Mouse (Mus musculus) intestine, postnatal 0 days (tissue): ENCODE data around the gene Colq. TPM values are rescaled to one million over a fixed set of nuclear protein-coding genes. Genes with fewer than 3 reads are reported as not detected.

Experiments
- ATAC-seq: fragments of 200-750 bp; cut with Nextera tagmentation; 2 replicates; pipeline ENCODE4 v1.8.0; 2017; ENCODE audit warnings: mild to moderate bottlenecking, moderate TSS enrichment, moderate library complexity
- H3K27ac ChIP-seq: fragments of 300-500 bp; sonication (generic); 2 replicates; pipeline ENCODE4 v1.5.1; 2014; ENCODE audit warnings: mild to moderate bottlenecking, low read depth, low read length, moderate library complexity
- H3K27me3 ChIP-seq: fragments of 300-500 bp; sonication (generic); replicated peaks from 2 replicates; pipeline ENCODE4 v1.6.1; 2014; ENCODE audit warnings: low read length, mixed read lengths; ENCODE audit not compliant: control insufficient read depth, insufficient read depth
- H3K36me3 ChIP-seq: fragments of 300-500 bp; sonication (generic); 2 replicates; pipeline ENCODE4 v1.6.1; 2014; ENCODE audit warnings: mild to moderate bottlenecking, moderate library complexity; ENCODE audit not compliant: control insufficient read depth, insufficient read depth
- H3K4me1 ChIP-seq: fragments of 300-500 bp; sonication (generic); replicated peaks from 2 replicates; pipeline ENCODE4 v1.6.1; 2014; ENCODE audit warnings: antibody characterized with exemption, low read length, mixed read lengths; ENCODE audit not compliant: control insufficient read depth, insufficient read depth
- H3K4me2 ChIP-seq: fragments of 300-500 bp; sonication (generic); replicated peaks from 2 replicates; pipeline ENCODE4 v1.6.1; 2014; ENCODE audit warnings: low read depth, mild to moderate bottlenecking, moderate library complexity
- H3K4me3 ChIP-seq: fragments of 300-500 bp; sonication (generic); 2 replicates; pipeline ENCODE4 v1.5.1; 2014; ENCODE audit warnings: low read depth, low read length
- H3K9ac ChIP-seq: fragments of 300-500 bp; sonication (generic); 2 replicates; pipeline ENCODE4 v1.6.1; 2014; ENCODE audit warnings: mild to moderate bottlenecking, low read depth, low read length
- H3K9me3 ChIP-seq: fragments of 300-500 bp; sonication (generic); 2 replicates; pipeline ENCODE4 v1.6.1; 2016; ENCODE audit warnings: mixed run types; ENCODE audit not compliant: control insufficient read depth
- CTCF ChIP-seq: sonication (generic); IDR thresholded peaks from 2 replicates; pipeline ENCODE4 v1.5.1; 2016; ENCODE audit warnings: low read depth, mild to moderate bottlenecking, control low read depth, antibody characterized with exemption, moderate library complexity
- WGBS: fragments of 180-500 bp; shearing (Covaris S2); extraction: QIAGEN DNeasy Blood & Tissue Kit; methylation state at CpG from one replicate; pipeline ENCODE4 v1.1.7; 2014; 5-methylcytosine and 5-hydroxymethylcytosine counted together
- polyA plus RNA-seq: library from polyadenylated mRNA; unstranded; fragments of >200 nt; fragmentation: Nextera tagmentation; extraction: Ambion mirVana; gene quantifications from 2 replicates; pipeline ENCODE4 v1.2.1, GENCODE M21; 2015

The Colq gene
- polyA plus RNA-seq, 1 experiment from 2014 or later = 0.66 TPM

GRCm38 (mm10) chr14:31559216-31559615 lies 31.9 kb downstream of the Colq start:
- no peak overlapping the region for H3K4me2 ChIP-seq
- no peak for TF ChIP-seq CTCF
- H3K27me3 ChIP-seq = no peaks in the 10 kb centered on the region
- no peaks in the 10 kb centered on the region for H3K4me1 ChIP-seq
- H3K27ac ChIP-seq = no peak overlapping the region
- WGBS = 81% methylated on average over 5 of the region's 5 CpGs
- H3K9ac ChIP-seq = no peak overlapping the region
- no peaks in the 10 kb centered on the region for H3K36me3 ChIP-seq
- no peaks in the 10 kb centered on the region for H3K9me3 ChIP-seq
- H3K4me3 ChIP-seq = no peak overlapping the region
- ATAC-seq = no peak

GRCm38 (mm10) chr14:31557784-31558183 lies 33.4 kb downstream of the Colq start:
- H3K4me2 ChIP-seq = no peak overlapping the region
- H3K9me3 ChIP-seq = no peaks in the 10 kb centered on the region
- no peak overlapping the region for H3K27ac ChIP-seq
- no peaks in the 10 kb centered on the region for H3K4me1 ChIP-seq
- TF ChIP-seq CTCF = no peak
- 74% methylated on average over 9 of the region's 9 CpGs for WGBS
- no peaks in the 10 kb centered on the region for H3K36me3 ChIP-seq
- no peak overlapping the region for H3K4me3 ChIP-seq
- no peaks in the 10 kb centered on the region for H3K27me3 ChIP-seq
- no peak overlapping the region for H3K9ac ChIP-seq
- ATAC-seq = no peak

GRCm38 (mm10) chr14:31557273-31557672 lies 33.9 kb downstream of the Colq start:
- ATAC-seq = no peak

GRCm38 (mm10) chr14:31556526-31557260 lies 34.5 kb downstream of the Colq start:
- Histone ChIP-seq H3K4me2 (no peak overlapping the region), H3K27ac (no peak overlapping the region), H3K36me3 (no peaks in the 10 kb centered on the region), H3K9me3 (no peaks in the 10 kb centered on the region), H3K9ac (no peak overlapping the region), H3K4me1 (no peaks in the 10 kb centered on the region), H3K27me3 (no peaks in the 10 kb centered on the region), H3K4me3 (no peak overlapping the region)
- ATAC-seq = no peak
- WGBS = 91% methylated on average over 9 of the region's 9 CpGs
- TF ChIP-seq CTCF = no peak

More at GRCm38 (mm10) chr14:31557273-31557672, 33.9 kb downstream of the Colq start:
- no peak overlapping the region for H3K4me3 ChIP-seq
- no peaks in the 10 kb centered on the region for H3K27me3 ChIP-seq
- 84% methylated on average over 8 of the region's 8 CpGs for WGBS
- no peak overlapping the region for H3K4me2 ChIP-seq
- no peak overlapping the region for H3K27ac ChIP-seq
- H3K9me3 ChIP-seq = no peaks in the 10 kb centered on the region
- H3K9ac ChIP-seq = no peak overlapping the region
- no peak for TF ChIP-seq CTCF
- no peaks in the 10 kb centered on the region for H3K4me1 ChIP-seq
- H3K36me3 ChIP-seq = no peaks in the 10 kb centered on the region

- Histone ChIP-seq H3K4me3 (no peak overlapping the region), H3K4me2 (no peak overlapping the region), H3K4me1 (no peaks in the 10 kb centered on the region), H3K9ac (no peak overlapping the region), H3K27me3 (no peaks in the 10 kb centered on the region), H3K27ac (no peak overlapping the region), H3K36me3 (no peaks in the 10 kb centered on the region), H3K9me3 (no peaks in the 10 kb centered on the region)
- no peak for ATAC-seq
- TF ChIP-seq CTCF = no peak
- 59% methylated on average over 14 of the region's 14 CpGs for WGBS
These were observed 35.1 kb downstream of the Colq start for GRCm38 (mm10) chr14:31555963-31556434.

- 0 out of 2 replicates have a peak, but pooled peaks have one; percentile 10 for TF ChIP-seq CTCF
- Histone ChIP-seq H3K36me3 (no peaks in the 10 kb centered on the region), H3K9me3 (no peaks in the 10 kb centered on the region), H3K27me3 (no peaks in the 10 kb centered on the region), H3K4me3 (no peak overlapping the region), H3K27ac (no peak overlapping the region), H3K4me2 (no peak overlapping the region), H3K4me1 (no peaks in the 10 kb centered on the region), H3K9ac (no peak overlapping the region)
- ATAC-seq = no peak
- 89% methylated on average over 7 of the region's 7 CpGs for WGBS
These were observed 36.1 kb downstream of the Colq start for GRCm38 (mm10) chr14:31555021-31555420.
